Mouse (Mus musculus) bone marrow macrophage, adult 2 months (primary cell): ENCODE results near the gene Oog3. TPM values are rescaled to one million over a fixed set of nuclear protein-coding genes. Genes with fewer than 3 reads are reported as not detected.

ENCODE experiments used
- H3K27ac ChIP-seq: 2 replicates; pipeline ENCODE4 v1.5.1; 2012; ENCODE audit warnings: low read depth, low read length; ENCODE audit not compliant: insufficient read depth
- H3K4me1 ChIP-seq: 2 replicates; pipeline ENCODE4 v1.6.1; 2012; ENCODE audit warnings: low read length; ENCODE audit not compliant: control insufficient read depth, insufficient read depth
- H3K4me3 ChIP-seq: 2 replicates; pipeline ENCODE4 v1.5.1; 2012; ENCODE audit warnings: mild to moderate bottlenecking, low read length, moderate library complexity; ENCODE audit not compliant: insufficient read depth
- CTCF ChIP-seq: IDR thresholded peaks from 2 replicates; pipeline ENCODE4 v1.5.1; 2012; ENCODE audit warnings: low read depth, mild to moderate bottlenecking, low read length, moderate library complexity
- POLR2A ChIP-seq: IDR thresholded peaks from 2 replicates; pipeline ENCODE4 v1.6.1; 2012; ENCODE audit warnings: mild to moderate bottlenecking, low read depth, low read length, borderline replicate concordance
- polyA plus RNA-seq: library from polyadenylated mRNA; stranded (reverse); fragments of >200 nt; gene quantifications from 2 replicates; pipeline ENCODE4 v1.2.4, GENCODE M21; 2012; ENCODE audit not compliant: missing spikeins, insufficient read depth, insufficient read length

The Oog3 gene
- polyA plus RNA-seq, result not detected in 2 replicates

DNA sequence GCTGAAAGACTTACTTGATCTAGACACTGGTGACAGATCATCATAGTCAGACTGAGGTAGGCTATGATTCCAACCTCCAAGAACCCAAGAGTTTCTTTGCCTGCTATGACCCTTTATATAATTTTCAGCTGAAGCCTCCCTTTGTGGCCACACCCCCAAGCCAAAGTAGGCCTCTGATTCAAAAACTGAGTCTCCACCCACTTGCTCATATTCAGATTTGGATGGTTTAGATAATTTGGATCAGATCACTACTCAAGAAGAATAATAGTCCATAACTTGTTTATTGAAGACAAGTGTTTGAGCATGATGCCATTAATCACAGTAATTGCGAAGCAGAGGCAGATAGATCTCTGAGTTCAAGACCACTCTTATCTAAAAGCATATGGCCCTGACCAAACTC lies at the start of gene Oog3:
Oog3 (minus strand) TSS at position 101 of the 400 bp plus-strand sequence.
- no peak for TF ChIP-seq POLR2A
- TF ChIP-seq CTCF, result no peak
- Histone ChIP-seq H3K4me3 (no peak within 1 kb of the TSS), H3K27ac (no peak within 1 kb of the TSS), H3K4me1 (no peaks in the 10 kb centered on the region)

DNA sequence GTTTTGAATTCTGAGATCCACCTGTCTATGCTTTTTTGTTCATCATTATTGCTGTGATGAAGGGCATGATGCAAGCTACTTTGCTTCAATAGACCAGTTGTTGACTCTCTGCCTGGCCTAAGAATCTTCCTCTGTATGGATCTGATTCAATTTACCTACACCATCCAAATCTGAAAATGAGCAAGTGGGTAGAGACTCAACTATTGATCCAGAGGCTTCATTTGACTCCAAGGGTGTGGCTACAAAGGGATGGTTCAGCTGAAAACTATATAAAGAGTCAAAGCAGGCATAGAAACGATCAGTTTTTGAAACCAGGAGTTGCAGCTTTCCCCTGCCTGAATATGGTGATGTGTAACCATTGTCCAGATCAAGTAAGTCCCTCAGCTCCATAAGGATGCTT lies 28.0 kb upstream of the Oog3 start, which contains the start of gene Oog2:
Oog2 (plus strand) TSS at position 301 of the 400 bp plus-strand sequence.
- H3K4me1 ChIP-seq, result no peaks in the 10 kb centered on the region
- no peak within 1 kb of the TSS for H3K4me3 ChIP-seq
- no peak within 1 kb of the TSS for H3K27ac ChIP-seq
- no peak for TF ChIP-seq POLR2A
- TF ChIP-seq CTCF, result no peak

Other genes starting within 250 kb of the Oog3 start
- gene Pramef25, start 211.6 kb downstream of the Oog3 start, polyA plus RNA-seq, result not detected in 2 replicates
- gene Gm13101, start 195.7 kb downstream of the Oog3 start, polyA plus RNA-seq, result not detected in 2 replicates
- not detected in 2 replicates for gene Pramef17, start 168.3 kb downstream of the Oog3 start, polyA plus RNA-seq
- gene Pramel4, start 103.5 kb downstream of the Oog3 start, polyA plus RNA-seq, result not detected in 2 replicates
- gene Gm13102, start 56.2 kb downstream of the Oog3 start, polyA plus RNA-seq, result not detected in 2 replicates
- not detected in 2 replicates for gene Oog2, start 28.1 kb upstream of the Oog3 start, polyA plus RNA-seq
- not detected in 2 replicates for gene C87977, start 50.7 kb upstream of the Oog3 start, polyA plus RNA-seq
- not detected in 2 replicates for gene Pramel5, start 117.8 kb upstream of the Oog3 start, polyA plus RNA-seq
- gene Gm13128, start 167.6 kb upstream of the Oog3 start, polyA plus RNA-seq, result not detected in 2 replicates
- gene Gm13119, start 195.3 kb upstream of the Oog3 start, polyA plus RNA-seq, result not detected in 2 replicates
- not detected in 2 replicates for gene Pramef20, start 215.3 kb upstream of the Oog3 start, polyA plus RNA-seq
- gene Pramef12, start 245.8 kb upstream of the Oog3 start, polyA plus RNA-seq, result not detected in 2 replicates